Mouse (Mus musculus): ENCODE measurements around the gene Glra1.

DNA sequence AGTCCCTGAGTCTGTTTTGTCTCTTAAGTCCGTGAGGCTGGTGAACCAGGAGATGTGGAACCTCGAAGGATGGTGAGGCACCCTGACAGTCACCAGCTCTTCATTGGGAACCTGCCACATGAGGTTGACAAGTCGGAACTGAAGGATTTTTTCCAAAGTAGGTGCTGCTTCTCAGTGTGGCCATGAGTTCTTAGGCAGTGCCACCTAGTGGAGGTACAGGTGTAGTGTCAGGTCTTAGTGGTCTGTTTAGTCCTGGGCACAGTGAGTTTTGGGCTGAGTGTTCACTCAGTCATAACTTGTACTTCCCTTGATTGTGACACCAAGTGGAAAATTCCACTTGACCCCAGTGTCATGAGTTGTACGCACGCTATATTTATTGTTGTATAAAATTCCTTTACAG is 110.1 kb downstream of the Glra1 start:
- TF ChIP-seq POLR2A (IDR thresholded peaks at IDR 0.05; ENCODE audit: low read depth, low read length) (no peak), CTCF (conservative IDR thresholded peaks at IDR 0.05; ENCODE audit: insufficient read depth, insufficient read length, low read depth, low read length) (peak; percentile 83)

Measured in kidney, adult 2 months (tissue).